Mouse (Mus musculus) forebrain, embryonic 15.5 days (tissue): Measurements from ENCODE around the gene Supt6. TPM values are rescaled to one million over a fixed set of nuclear protein-coding genes. Genes with fewer than 3 reads are reported as not detected.
A peak's percentile ranks its signal among the peaks of the same experiment; 100 is the strongest.

Experiments
- ATAC-seq: fragments of 200-750 bp; cut with Nextera tagmentation; replicated peaks from 2 replicates; pipeline ENCODE4 v1.8.0; 2017; ENCODE audit warnings: mild to moderate bottlenecking, moderate TSS enrichment, moderate library complexity
- H3K27ac ChIP-seq: fragments of 300-500 bp; sonication (generic); replicated peaks from 2 replicates; pipeline ENCODE4 v1.5.1; 2015; ENCODE audit warnings: mild to moderate bottlenecking, inconsistent platforms
- H3K27me3 ChIP-seq: fragments of 300-500 bp; sonication (generic); 2 replicates; pipeline ENCODE4 v1.6.1; 2015; ENCODE audit warnings: inconsistent platforms
- H3K36me3 ChIP-seq: fragments of 300-500 bp; sonication (generic); 2 replicates; pipeline ENCODE4 v1.6.1; 2015; ENCODE audit warnings: mild to moderate bottlenecking, inconsistent platforms
- H3K4me1 ChIP-seq: fragments of 300-500 bp; sonication (generic); 2 replicates; pipeline ENCODE4 v1.6.1; 2015; ENCODE audit warnings: inconsistent platforms
- H3K4me2 ChIP-seq: fragments of 300-500 bp; sonication (generic); replicated peaks from 2 replicates; pipeline ENCODE4 v1.6.1; 2015; ENCODE audit warnings: mild to moderate bottlenecking, inconsistent platforms
- H3K4me3 ChIP-seq: fragments of 300-500 bp; sonication (generic); 2 replicates; pipeline ENCODE4 v1.5.1; 2015; ENCODE audit warnings: mild to moderate bottlenecking, inconsistent platforms
- H3K9ac ChIP-seq: fragments of 300-500 bp; sonication (generic); replicated peaks from 2 replicates; pipeline ENCODE4 v1.6.1; 2015; ENCODE audit warnings: mild to moderate bottlenecking, inconsistent platforms
- H3K9me3 ChIP-seq: fragments of 300-500 bp; sonication (generic); 2 replicates; pipeline ENCODE4 v1.6.1; 2016; ENCODE audit warnings: inconsistent platforms
- WGBS: fragments of 180-500 bp; shearing (Covaris S2); methylation state at CpG from one replicate; pipeline ENCODE4 v1.1.7; 2015; ENCODE audit warnings: mixed read lengths; 5-methylcytosine and 5-hydroxymethylcytosine counted together
- polyA plus RNA-seq: library from polyadenylated mRNA; unstranded; fragments of >200 nt; fragmentation: Nextera tagmentation; extraction: Ambion mirVana; gene quantifications from 2 replicates; pipeline ENCODE4 v1.2.1, GENCODE M21; 2015

Supt6 gene
- polyA plus RNA-seq, 1 experiment from 2014 or later, result 29.4 TPM

GRCm38 (mm10) chr11:78260489-78261258 lies 14.9 kb upstream of the Supt6 start:
- H3K4me1 ChIP-seq, result peaks cover 11% of the 10 kb centered on the region
- no peak for ATAC-seq
- H3K9ac ChIP-seq, result no peak overlapping the region
- no peaks in the 10 kb centered on the region for H3K9me3 ChIP-seq
- peak overlapping the region; percentile 85 for H3K4me2 ChIP-seq
- peaks cover 24% of the 10 kb centered on the region for H3K36me3 ChIP-seq
- no peak overlapping the region; the same call in 1 of the 2 replicates for H3K27ac ChIP-seq
- peak overlapping the region; percentile 97 for H3K4me3 ChIP-seq
- 98% methylated on average over 2 of the region's 2 CpGs for WGBS
- no peaks in the 10 kb centered on the region for H3K27me3 ChIP-seq

DNA sequence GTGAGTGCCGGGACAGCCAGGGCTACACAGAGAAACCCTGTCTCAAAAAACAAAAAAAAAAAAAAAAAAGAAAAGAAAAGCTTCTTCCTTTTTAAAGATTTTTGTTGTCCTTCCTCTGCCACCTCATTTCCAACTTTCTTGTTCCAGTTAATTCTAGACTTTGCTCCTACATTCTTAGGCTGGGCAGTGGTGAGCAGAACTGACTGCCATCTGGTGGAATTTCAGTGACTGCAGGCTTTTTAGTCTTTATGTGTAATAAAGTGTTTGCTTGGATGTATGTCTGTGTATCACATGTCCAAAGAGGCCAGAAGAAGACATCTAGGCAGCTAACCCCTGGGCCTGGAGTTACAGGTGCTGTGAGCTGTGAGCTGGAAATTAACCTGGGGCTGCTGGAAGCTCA lies 10.8 kb upstream of the Supt6 start:
- no peak for ATAC-seq
- no peak overlapping the region for H3K4me2 ChIP-seq
- peaks cover 35% of the 10 kb centered on the region for H3K36me3 ChIP-seq
- no peak overlapping the region for H3K9ac ChIP-seq
- 90% methylated on average over 1 of the region's 1 CpGs for WGBS
- no peaks in the 10 kb centered on the region for H3K4me1 ChIP-seq
- no peak overlapping the region for H3K4me3 ChIP-seq
- H3K27me3 ChIP-seq, result no peaks in the 10 kb centered on the region
- H3K27ac ChIP-seq, result no peak overlapping the region
- no peaks in the 10 kb centered on the region for H3K9me3 ChIP-seq

DNA sequence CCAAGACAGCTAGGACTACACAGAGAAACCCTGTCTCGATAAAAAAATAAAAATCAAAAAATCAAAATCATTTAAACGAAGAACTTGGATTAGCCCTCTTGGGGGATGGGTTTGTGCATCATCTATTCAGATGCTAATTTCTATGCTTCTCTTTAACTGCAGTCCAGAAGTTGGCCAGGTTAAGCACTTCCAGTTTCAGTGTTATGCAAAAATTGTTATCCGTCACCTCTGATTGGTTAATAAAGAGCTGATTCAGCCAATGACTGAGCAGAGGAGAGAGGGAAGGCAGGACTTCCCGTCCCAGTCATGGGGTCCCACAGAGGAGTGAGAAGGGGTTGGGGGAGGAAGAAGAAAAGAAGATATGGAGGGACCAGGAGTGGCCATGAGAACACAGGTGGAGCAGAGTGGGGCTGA lies 1.9 kb upstream of the Supt6 start:
- peaks cover 45% of the 10 kb centered on the region for H3K4me1 ChIP-seq
- H3K27ac ChIP-seq, result no peak overlapping the region
- no peak for ATAC-seq
- H3K4me2 ChIP-seq, result no peak overlapping the region
- peaks cover 23% of the 10 kb centered on the region for H3K36me3 ChIP-seq
- no peaks in the 10 kb centered on the region for H3K9me3 ChIP-seq
- no peak overlapping the region for H3K9ac ChIP-seq
- H3K27me3 ChIP-seq, result no peaks in the 10 kb centered on the region
- 54% methylated on average over 4 of the region's 4 CpGs for WGBS
- H3K4me3 ChIP-seq, result no peak overlapping the region

- no peak for ATAC-seq
- Histone ChIP-seq H3K27me3 (no peaks in the 10 kb centered on the region), H3K27ac (no peak overlapping the region), H3K4me1 (peaks cover 46% of the 10 kb centered on the region), H3K9me3 (no peaks in the 10 kb centered on the region), H3K4me3 (0 out of 2 replicates have a peak overlapping the region, but pooled peaks have one; percentile 69), H3K9ac (no peak overlapping the region), H3K4me2 (peak overlapping the region; percentile 76; the same call in 1 of the 2 replicates), H3K36me3 (peaks cover 17% of the 10 kb centered on the region; the same call in 1 of the 2 replicates)
- WGBS, result 70% methylated on average over 3 of the region's 3 CpGs
Observed at GRCm38 (mm10) chr11:78247012-78247348, 1.2 kb upstream of the Supt6 start.

GRCm38 (mm10) chr11:78246318-78247011 lies 678 bp upstream of the Supt6 start:
- H3K4me2 ChIP-seq, result peak overlapping the region; percentile 76

GRCm38 (mm10) chr11:78245261-78245626 lies 543 bp downstream of the Supt6 start:
- H3K27ac ChIP-seq, result peak overlapping the region; percentile 98
- peak overlapping the region; percentile 74 for H3K9ac ChIP-seq
- 2% methylated on average over 19 of the region's 19 CpGs for WGBS
- H3K4me3 ChIP-seq, result peak overlapping the region; percentile 69
- no peaks in the 10 kb centered on the region for H3K9me3 ChIP-seq
- peaks cover 10% of the 10 kb centered on the region for H3K36me3 ChIP-seq
- H3K4me2 ChIP-seq, result peak overlapping the region; percentile 76
- peaks cover 46% of the 10 kb centered on the region for H3K4me1 ChIP-seq
- no peak for ATAC-seq
- no peaks in the 10 kb centered on the region for H3K27me3 ChIP-seq

More at GRCm38 (mm10) chr11:78246318-78247011, 678 bp upstream of the Supt6 start:
- peak overlapping the region; percentile 74 for H3K9ac ChIP-seq
- H3K4me3 ChIP-seq, result peak overlapping the region; percentile 69
- H3K9me3 ChIP-seq, result no peaks in the 10 kb centered on the region
- no peaks in the 10 kb centered on the region for H3K27me3 ChIP-seq
- H3K36me3 ChIP-seq, result peaks cover 13% of the 10 kb centered on the region; the same call in 1 of the 2 replicates
- peak overlapping the region; percentile 98 for H3K27ac ChIP-seq
- no peak for ATAC-seq
- peaks cover 46% of the 10 kb centered on the region for H3K4me1 ChIP-seq
- WGBS, result 54% methylated on average over 7 of the region's 7 CpGs

GRCm38 (mm10) chr11:78240193-78240857 lies 5.5 kb downstream of the Supt6 start:
- Histone ChIP-seq H3K27me3 (no peaks in the 10 kb centered on the region), H3K9ac (no peak overlapping the region), H3K9me3 (no peaks in the 10 kb centered on the region), H3K4me2 (no peak overlapping the region), H3K4me1 (peaks cover 23% of the 10 kb centered on the region), H3K27ac (no peak overlapping the region), H3K36me3 (peaks cover 26% of the 10 kb centered on the region), H3K4me3 (no peak overlapping the region)
- WGBS, result 89% methylated on average over 9 of the region's 9 CpGs
- no peak for ATAC-seq

DNA sequence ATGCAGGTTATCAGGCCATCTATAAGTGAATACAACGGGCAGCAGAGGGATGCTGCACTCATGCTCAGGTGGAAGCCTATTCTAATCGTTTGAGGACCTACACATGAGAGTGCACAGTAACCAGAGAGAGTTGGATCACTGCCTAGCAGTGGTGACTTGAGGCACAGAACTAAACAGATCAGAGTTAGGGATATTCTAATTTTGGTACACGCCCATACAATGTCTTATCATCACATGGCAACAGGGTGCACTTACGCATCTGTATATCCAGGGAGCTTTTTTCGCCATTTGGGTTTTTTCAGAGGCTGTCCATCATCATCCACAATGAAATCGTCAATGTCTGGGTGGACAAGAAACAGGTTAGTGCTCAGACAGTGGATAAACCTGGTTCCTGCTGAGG lies 14.3 kb downstream of the Supt6 start:
- 93% methylated on average over 6 of the region's 6 CpGs for WGBS
- peaks cover 79% of the 10 kb centered on the region for H3K36me3 ChIP-seq
- H3K4me3 ChIP-seq, result no peak overlapping the region
- no peaks in the 10 kb centered on the region for H3K9me3 ChIP-seq
- H3K4me2 ChIP-seq, result no peak overlapping the region
- H3K27ac ChIP-seq, result no peak overlapping the region
- no peaks in the 10 kb centered on the region for H3K27me3 ChIP-seq
- H3K4me1 ChIP-seq, result no peaks in the 10 kb centered on the region
- no peak overlapping the region for H3K9ac ChIP-seq
- no peak for ATAC-seq

DNA sequence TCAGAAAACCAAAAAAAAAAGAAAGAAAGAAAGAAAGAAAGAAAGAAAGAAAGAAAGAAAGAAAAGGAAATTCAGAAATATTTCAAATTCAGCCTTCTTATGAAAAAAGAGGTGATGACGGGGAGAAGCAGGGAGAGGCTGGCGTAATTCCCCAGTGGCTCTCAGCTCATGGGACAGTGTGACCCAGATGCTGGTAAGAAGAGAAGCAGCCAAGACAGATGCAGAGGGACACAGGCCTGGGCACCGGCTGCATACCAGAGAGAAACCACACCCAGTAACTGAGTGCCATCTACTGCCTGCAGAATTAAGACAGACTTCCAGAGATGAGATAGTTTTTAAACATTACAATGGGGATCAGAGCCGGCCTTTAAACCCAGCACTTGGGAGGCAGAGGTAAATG lies 22.2 kb downstream of the Supt6 start:
- no peak overlapping the region for H3K4me3 ChIP-seq
- no peaks in the 10 kb centered on the region for H3K27me3 ChIP-seq
- no peaks in the 10 kb centered on the region for H3K4me1 ChIP-seq
- 92% methylated on average over 4 of the region's 4 CpGs for WGBS
- H3K9me3 ChIP-seq, result no peaks in the 10 kb centered on the region
- no peak for ATAC-seq
- H3K36me3 ChIP-seq, result peaks cover 97% of the 10 kb centered on the region
- H3K4me2 ChIP-seq, result no peak overlapping the region
- H3K27ac ChIP-seq, result no peak overlapping the region
- no peak overlapping the region for H3K9ac ChIP-seq

DNA sequence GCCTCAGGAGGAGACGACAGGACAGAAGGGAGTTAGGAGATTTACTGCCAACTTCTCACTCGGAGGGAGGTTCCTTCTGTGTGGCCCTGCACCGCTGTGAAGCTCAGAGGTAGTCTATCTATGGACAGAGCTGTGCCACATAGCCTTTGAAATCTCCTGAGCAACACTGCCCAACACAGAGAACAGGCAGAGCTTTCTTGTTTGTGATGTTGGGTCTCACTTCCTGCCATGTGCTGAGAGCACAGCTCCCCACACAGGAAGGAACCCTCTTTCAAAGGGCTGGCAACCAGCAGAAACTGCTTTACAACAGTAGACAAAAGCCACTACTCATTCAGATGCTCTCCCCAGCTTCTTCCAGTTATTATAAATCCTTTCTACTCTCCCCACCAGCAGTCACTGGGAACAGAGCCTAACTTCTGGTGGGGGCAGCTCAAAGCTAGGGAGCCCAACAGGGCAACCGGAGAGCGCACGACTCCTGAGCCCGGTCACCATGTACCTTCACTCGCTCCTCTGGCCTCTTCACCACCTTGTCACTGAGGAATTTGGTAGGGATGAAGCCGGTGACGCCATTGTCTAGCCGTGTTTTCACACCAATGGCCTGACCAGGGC lies 30.0 kb downstream of the Supt6 start:
- 89% methylated on average over 11 of the region's 11 CpGs for WGBS
- H3K27me3 ChIP-seq, result no peaks in the 10 kb centered on the region
- no peak for ATAC-seq
- H3K4me1 ChIP-seq, result no peaks in the 10 kb centered on the region
- H3K9me3 ChIP-seq, result no peaks in the 10 kb centered on the region
- H3K9ac ChIP-seq, result no peak overlapping the region
- no peak overlapping the region for H3K27ac ChIP-seq
- no peak overlapping the region for H3K4me2 ChIP-seq
- no peak overlapping the region for H3K4me3 ChIP-seq
- peaks cover 95% of the 10 kb centered on the region for H3K36me3 ChIP-seq

GRCm38 (mm10) chr11:78213086-78213817 lies 32.5 kb downstream of the Supt6 start:
- no peaks in the 10 kb centered on the region for H3K9me3 ChIP-seq
- H3K4me2 ChIP-seq, result no peak overlapping the region
- ATAC-seq, result no peak
- no peaks in the 10 kb centered on the region for H3K27me3 ChIP-seq
- 96% methylated on average over 14 of the region's 14 CpGs for WGBS
- no peaks in the 10 kb centered on the region for H3K4me1 ChIP-seq
- H3K36me3 ChIP-seq, result peaks cover 97% of the 10 kb centered on the region
- H3K9ac ChIP-seq, result no peak overlapping the region
- no peak overlapping the region for H3K27ac ChIP-seq
- H3K4me3 ChIP-seq, result no peak overlapping the region
